19 mouse cellular contexts compared by ENCODE assay signal in genomic region chr9:29782697-29783096, GRCm38 (mm10).
DNase-seq lines count a peak whose midpoint lies in the region; ATAC-seq and TF ChIP-seq lines count a peak whose summit lies in the region.
"Had no signal": no experiment of that assay in that cellular context is flagged by ENCODE, and none has a peak within 500 bp of the region (broad histone marks: within the 10 kb centered on the region; RNA-seq: fewer than 3 reads in every experiment).

No protein-coding gene starts in this region.

- no peak for TF ChIP-seq CTCF in hindbrain, postnatal 0 days (IDR thresholded peaks at IDR 0.05; ENCODE audit: low read depth)

- ATAC-seq in common myeloid progenitor, adult 5-6 weeks (replicated peaks; ENCODE audit: low read depth, poor library complexity, severe bottlenecking): peak; percentile 82
- peak; percentile 72 for ATAC-seq in granulocyte monocyte progenitor cell, adult 5-6 weeks (replicated peaks; ENCODE audit: poor library complexity, severe bottlenecking)
- ATAC-seq in megakaryocyte, adult 5-6 weeks (ENCODE audit: poor library complexity, severe bottlenecking): peak; percentile 74
- ATAC-seq in hindbrain, postnatal 0 days: no peak
- ATAC-seq: forebrain, embryonic 14.5 days; forebrain, embryonic 16.5 days had no signal

- no peak overlapping the region for H3K4me3 ChIP-seq in hindbrain, postnatal 0 days (ENCODE audit: low read length)
- H3K4me3 ChIP-seq: embryonic facial prominence, embryonic 10.5 days; embryonic facial prominence, embryonic 12.5 days had no signal

- no peak overlapping the region for H3K4me2 ChIP-seq in hindbrain, postnatal 0 days (ENCODE audit: low read depth, low read length)
- H3K4me2 ChIP-seq: embryonic facial prominence, embryonic 12.5 days had no signal

- H3K36me3 ChIP-seq in hindbrain, postnatal 0 days (ENCODE audit: insufficient read depth, low read length): no peaks in the 10 kb centered on the region
- H3K36me3 ChIP-seq: embryonic facial prominence, embryonic 10.5 days; embryonic facial prominence, embryonic 12.5 days had no signal

- no peaks in the 10 kb centered on the region for H3K27me3 ChIP-seq in hindbrain, postnatal 0 days (ENCODE audit: insufficient read depth, low read length)
- H3K27me3 ChIP-seq: embryonic facial prominence, embryonic 12.5 days had no signal

- 85% methylated on average over 4 of the region's 4 CpGs for WGBS in hindbrain, postnatal 0 days

- H3K9me3 ChIP-seq in hindbrain, postnatal 0 days (ENCODE audit: low read length): no peaks in the 10 kb centered on the region
- H3K9me3 ChIP-seq: embryonic facial prominence, embryonic 10.5 days; embryonic facial prominence, embryonic 12.5 days had no signal

- no peaks in the 10 kb centered on the region; the same call in 1 of the 2 replicates for H3K4me1 ChIP-seq in hindbrain, postnatal 0 days (ENCODE audit: insufficient read depth, low read length)
- H3K4me1 ChIP-seq: embryonic facial prominence, embryonic 10.5 days; embryonic facial prominence, embryonic 12.5 days had no signal

- H3K27ac ChIP-seq in hindbrain, postnatal 0 days: no peak overlapping the region
- H3K27ac ChIP-seq: embryonic facial prominence, embryonic 10.5 days; embryonic facial prominence, embryonic 12.5 days had no signal

- DNase-seq in hindbrain, postnatal 0 days (ENCODE audit: low spot score): no peak
- no peak for DNase-seq in gastrocnemius, postnatal 36 days
- no peak for DNase-seq in right cerebral cortex, adult 2 months (ENCODE audit: low spot score in 2 of 2)
- DNase-seq: adrenal gland, adult 2 months; adrenal gland, postnatal 10 days; adrenal gland, postnatal 25 days; cerebellum, adult 11 months; cerebellum, adult 18-20 months; cerebellum, adult 8-10 months; cerebellum, adult 9-11 months; cerebellum, postnatal 14 days; cerebellum, postnatal 36 days had no signal

- intact Hi-C loops in gastrocnemius, postnatal 36 days (cut with DNase I): no loop called here

- H3K9ac ChIP-seq in hindbrain, postnatal 0 days (replicated peaks; ENCODE audit: low read length): no peak overlapping the region
- H3K9ac ChIP-seq: embryonic facial prominence, embryonic 12.5 days had no signal
